Mouse (Mus musculus) mammary gland, adult 2 months (tissue): ENCODE results near the gene Kif19a. TPM values are rescaled to one million over a fixed set of nuclear protein-coding genes. Genes with fewer than 3 reads are reported as not detected.

Experiments used
- polyA plus RNA-seq: library from polyadenylated mRNA; depleted of rRNA; stranded (reverse); fragments of >200 nt; gene quantifications from 2 replicates; pipeline ENCODE4 v1.2.3, GENCODE M21; 2012; ENCODE audit warnings: low replicate concordance; rRNA removed

The Kif19a gene
- polyA plus RNA-seq: 3.1 and 4.7 TPM in 2 replicates

GRCm38 (mm10) chr11:114764820-114765818, at the start of gene Kif19a:
TSS of gene Kif19a (plus strand) at chr11:114765388.

GRCm38 (mm10) chr11:114726965-114727825, 38.0 kb upstream of the Kif19a start, which contains the start of gene Dnaic2:
TSS of gene Dnaic2 (plus strand) at chr11:114727408.

DNA sequence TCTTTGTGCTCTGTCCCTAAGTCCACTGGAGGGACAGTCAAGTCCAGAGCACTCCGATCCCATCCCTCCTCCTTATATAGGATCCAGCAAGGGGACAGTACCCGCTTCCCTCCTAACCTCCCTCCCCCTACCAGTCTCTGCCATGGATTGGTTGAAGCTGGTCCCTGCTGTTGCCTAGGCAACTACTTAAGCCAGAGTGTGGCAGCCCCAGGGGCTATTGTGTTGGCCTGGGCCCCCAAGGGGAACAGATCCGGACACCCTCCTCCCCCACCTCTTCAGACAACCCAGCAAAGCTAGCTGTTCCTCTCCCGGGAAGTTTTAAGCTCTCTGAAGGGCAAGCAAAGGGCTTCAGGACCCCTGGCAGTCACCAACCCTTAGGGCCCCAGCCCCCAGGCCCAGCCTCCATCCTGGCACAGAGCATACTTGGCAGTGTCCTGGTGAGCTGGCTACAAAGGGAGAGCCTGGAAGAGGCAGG, 30.7 kb downstream of the Kif19a start, which contains the start of gene Btbd17:
Btbd17 (minus strand) TSS at position 98 of the 475 bp plus-strand sequence.

GRCm38 (mm10) chr11:114798624-114799023, 33.4 kb downstream of the Kif19a start, which contains the start of gene Gpr142:
TSS of gene Gpr142 (plus strand) at chr11:114798924.

Other genes starting within 250 kb of the Kif19a start
- 234 and 324 TPM in 2 replicates for gene Rpl38, start 96.9 kb upstream of the Kif19a start, polyA plus RNA-seq
- gene Ttyh2, start 90.0 kb upstream of the Kif19a start, polyA plus RNA-seq: 76.9 and 89.5 TPM in 2 replicates
- 2.2 and 2.9 TPM in 2 replicates for gene Dnaic2, start 38.0 kb upstream of the Kif19a start, polyA plus RNA-seq
- 1.3 and 3.0 TPM in 2 replicates for gene Btbd17, start 30.6 kb downstream of the Kif19a start, polyA plus RNA-seq
- not detected in 2 replicates for gene Gpr142, start 33.5 kb downstream of the Kif19a start, polyA plus RNA-seq
- gene Gprc5c, start 85.8 kb downstream of the Kif19a start, polyA plus RNA-seq: 37.4 and 56.3 TPM in 2 replicates
- 2.2 and 3.9 TPM in 2 replicates for gene Cd300a, start 124.7 kb downstream of the Kif19a start, polyA plus RNA-seq
- 2.9 and 6.2 TPM in 2 replicates for gene Cd300lb, start 169.0 kb downstream of the Kif19a start, polyA plus RNA-seq
- 4.5 and 5.2 TPM in 2 replicates for gene Cd300c, start 203.8 kb downstream of the Kif19a start, polyA plus RNA-seq
- gene Cd300ld, start 224.5 kb downstream of the Kif19a start, polyA plus RNA-seq: 4.0 and 8.5 TPM in 2 replicates
- 7.9 and 11.0 TPM in 2 replicates for gene Cd300c2, start 236.5 kb downstream of the Kif19a start, polyA plus RNA-seq